Comparison of ENCODE assay signal across 9 mouse cellular contexts in genomic region chr9:107714221-107714952, GRCm38 (mm10). TPM values are rescaled to one million over a fixed set of nuclear protein-coding genes. Genes with fewer than 3 reads are reported as not detected.
DNase-seq lines count a peak whose midpoint lies in the region; ATAC-seq and TF ChIP-seq lines count a peak whose summit lies in the region.
"Had no signal": no experiment of that assay in that cellular context is flagged by ENCODE, and none has a peak within 500 bp of the region (broad histone marks: within the 10 kb centered on the region; RNA-seq: fewer than 3 reads in every experiment).

No protein-coding gene starts in this region.

- H3K27ac ChIP-seq in embryonic facial prominence, embryonic 12.5 days = peak overlapping the region; percentile 94
- peak overlapping the region; percentile 94 for H3K27ac ChIP-seq in limb, embryonic 12.5 days
- peak overlapping the region; percentile 86 for H3K27ac ChIP-seq in stomach, embryonic 15.5 days
- no peak overlapping the region for H3K27ac ChIP-seq in thymus, adult 2 months (ENCODE audit: control insufficient read depth, insufficient read depth, low read length)
- H3K27ac ChIP-seq: liver, embryonic 14.5 days had no signal

- TF ChIP-seq CTCF in thymus, adult 2 months (IDR thresholded peaks at IDR 0.05; ENCODE audit: borderline replicate concordance, control insufficient read depth, extremely low read depth, insufficient read depth, low read length, poor library complexity) = no peak

- H3K9ac ChIP-seq in embryonic facial prominence, embryonic 12.5 days = no peak overlapping the region
- H3K9ac ChIP-seq in limb, embryonic 12.5 days (replicated peaks) = 0 out of 2 replicates have a peak overlapping the region, but pooled peaks have one; percentile 4
- no peak overlapping the region for H3K9ac ChIP-seq in stomach, embryonic 15.5 days
- H3K9ac ChIP-seq: liver, embryonic 14.5 days had no signal

- H3K4me2 ChIP-seq in embryonic facial prominence, embryonic 12.5 days (replicated peaks) = no peak overlapping the region; the same call in 1 of the 2 replicates
- H3K4me2 ChIP-seq in limb, embryonic 12.5 days = peak overlapping the region; percentile 30
- peak overlapping the region; percentile 28 for H3K4me2 ChIP-seq in stomach, embryonic 15.5 days

- H3K9me3 ChIP-seq in embryonic facial prominence, embryonic 12.5 days = no peaks in the 10 kb centered on the region
- H3K9me3 ChIP-seq in limb, embryonic 12.5 days = no peaks in the 10 kb centered on the region
- H3K9me3 ChIP-seq in stomach, embryonic 15.5 days = no peaks in the 10 kb centered on the region

- H3K4me1 ChIP-seq in embryonic facial prominence, embryonic 12.5 days = peaks cover 52% of the 10 kb centered on the region
- peaks cover 54% of the 10 kb centered on the region for H3K4me1 ChIP-seq in limb, embryonic 12.5 days (replicated peaks)
- H3K4me1 ChIP-seq in stomach, embryonic 15.5 days = peaks cover 36% of the 10 kb centered on the region
- H3K4me1 ChIP-seq in thymus, adult 2 months (replicated peaks; ENCODE audit: control insufficient read depth, insufficient read depth, low read length) = peaks cover 13% of the 10 kb centered on the region

- peak; percentile 49 for ATAC-seq in embryonic facial prominence, embryonic 12.5 days (ENCODE audit: insufficient number of reproducible peaks, insufficient read depth, low FRiP score, low TSS enrichment)
- ATAC-seq in limb, embryonic 12.5 days (ENCODE audit: insufficient number of reproducible peaks, insufficient read depth, low FRiP score, low TSS enrichment, low read depth) = peak; percentile 69
- peak; percentile 49 for ATAC-seq in stomach, embryonic 15.5 days (ENCODE audit: insufficient read depth, low FRiP score, low read depth)

- 8% methylated on average over 12 of the region's 12 CpGs for WGBS in embryonic facial prominence, embryonic 12.5 days
- WGBS in limb, embryonic 12.5 days = 6% methylated on average over 12 of the region's 12 CpGs
- 17% methylated on average over 12 of the region's 12 CpGs for WGBS in stomach, embryonic 15.5 days
- WGBS in thymus, adult 2 months = 65% methylated on average over 12 of the region's 12 CpGs

- 0 out of 2 replicates have a peak, but pooled peaks cover 4% of the 10 kb centered on the region for H3K27me3 ChIP-seq in embryonic facial prominence, embryonic 12.5 days
- H3K27me3 ChIP-seq in limb, embryonic 12.5 days = no peaks in the 10 kb centered on the region
- H3K27me3 ChIP-seq in stomach, embryonic 15.5 days (replicated peaks) = no peaks in the 10 kb centered on the region
- no peaks in the 10 kb centered on the region for H3K27me3 ChIP-seq in thymus, adult 2 months (ENCODE audit: control insufficient read depth, insufficient read depth, low read length)

- H3K4me3 ChIP-seq in embryonic facial prominence, embryonic 12.5 days = no peak overlapping the region
- no peak overlapping the region; the same call in 1 of the 2 replicates for H3K4me3 ChIP-seq in limb, embryonic 12.5 days (replicated peaks)
- no peak overlapping the region for H3K4me3 ChIP-seq in stomach, embryonic 15.5 days (replicated peaks)
- no peak overlapping the region for H3K4me3 ChIP-seq in thymus, adult 2 months (ENCODE audit: control insufficient read depth, insufficient read depth, low read length)

- H3K36me3 ChIP-seq in embryonic facial prominence, embryonic 12.5 days = no peaks in the 10 kb centered on the region
- no peaks in the 10 kb centered on the region for H3K36me3 ChIP-seq in limb, embryonic 12.5 days
- H3K36me3 ChIP-seq in stomach, embryonic 15.5 days = no peaks in the 10 kb centered on the region
- H3K36me3 ChIP-seq in thymus, adult 2 months (ENCODE audit: control insufficient read depth, insufficient read depth, low read length) = no peaks in the 10 kb centered on the region

- no peak for TF ChIP-seq POLR2A in thymus, adult 2 months (IDR thresholded peaks at IDR 0.05; ENCODE audit: control insufficient read depth, extremely low read depth, insufficient read depth, low read length, poor library complexity)

- DNase-seq in lung, adult 18-20 months = peak; percentile 63 to 80
- no peak for DNase-seq in lung, postnatal 25 days (ENCODE audit: low spot score)
- DNase-seq in heart, postnatal 4 days = peak; percentile 69
- no peak for DNase-seq in thymus, adult 2 months
- no peak for DNase-seq in right cerebral cortex, adult 2 months (ENCODE audit: low spot score in 2 of 2)

RNA-seq across cellular contexts. Expression of gene Sema3f, which starts 4.1 kb away (rescaled TPM):
- polyA plus RNA-seq in embryonic facial prominence, embryonic 12.5 days (2016; fragmentation: Nextera tagmentation; extraction: Ambion mirVana) = 52.4 and 53.1 TPM in 2 replicates
- total RNA-seq in heart, postnatal 4 days (2021) = 10 to 100 TPM; 18.7 to 20.9 TPM
- polyA plus RNA-seq in limb, embryonic 12.5 days (2016; fragmentation: Nextera tagmentation; extraction: Ambion mirVana) = 47.6 and 53.5 TPM in 2 replicates
- polyA plus RNA-seq in stomach, embryonic 15.5 days (2015; fragmentation: Nextera tagmentation; extraction: Ambion mirVana) = 19.7 and 21.3 TPM in 2 replicates
- 35.5 and 41.3 TPM in 2 replicates for polyA plus RNA-seq in thymus, adult 2 months (2012; rRNA removed)

RNA-seq across cellular contexts. Expression of gene Gnat1, which starts 34.9 kb away (rescaled TPM):
- 1.4 and 3.0 TPM in 2 replicates for polyA plus RNA-seq in embryonic facial prominence, embryonic 12.5 days (2016; fragmentation: Nextera tagmentation; extraction: Ambion mirVana)
- not detected for total RNA-seq in heart, postnatal 4 days (2021)
- 2.1 and 2.2 TPM in 2 replicates for polyA plus RNA-seq in limb, embryonic 12.5 days (2016; fragmentation: Nextera tagmentation; extraction: Ambion mirVana)
- 1.1 and 1.9 TPM in 2 replicates for polyA plus RNA-seq in stomach, embryonic 15.5 days (2015; fragmentation: Nextera tagmentation; extraction: Ambion mirVana)
- polyA plus RNA-seq in thymus, adult 2 months (2012; rRNA removed) = 0.13 and 0.34 TPM in 2 replicates

RNA-seq across cellular contexts. Expression of gene Slc38a3, which starts 45.1 kb away (rescaled TPM):
- polyA plus RNA-seq in embryonic facial prominence, embryonic 12.5 days (2016; fragmentation: Nextera tagmentation; extraction: Ambion mirVana) = 8.2 and 8.3 TPM in 2 replicates
- total RNA-seq in heart, postnatal 4 days (2021) = 1 to 10 TPM; 8.0 to 8.1 TPM
- polyA plus RNA-seq in limb, embryonic 12.5 days (2016; fragmentation: Nextera tagmentation; extraction: Ambion mirVana) = 3.5 and 5.0 TPM in 2 replicates
- 19.5 and 28.6 TPM in 2 replicates for polyA plus RNA-seq in stomach, embryonic 15.5 days (2015; fragmentation: Nextera tagmentation; extraction: Ambion mirVana)
- polyA plus RNA-seq in thymus, adult 2 months (2012; rRNA removed) = 9.1 and 11.2 TPM in 2 replicates

RNA-seq across cellular contexts. Expression of gene Rbm5, which starts 56.4 kb away (rescaled TPM):
- polyA plus RNA-seq in embryonic facial prominence, embryonic 12.5 days (2016; fragmentation: Nextera tagmentation; extraction: Ambion mirVana) = 232 and 261 TPM in 2 replicates
- total RNA-seq in heart, postnatal 4 days (2021) = 10 to 100 TPM; 65.4 to 73.1 TPM
- 232 and 239 TPM in 2 replicates for polyA plus RNA-seq in limb, embryonic 12.5 days (2016; fragmentation: Nextera tagmentation; extraction: Ambion mirVana)
- polyA plus RNA-seq in stomach, embryonic 15.5 days (2015; fragmentation: Nextera tagmentation; extraction: Ambion mirVana) = 182 and 185 TPM in 2 replicates
- polyA plus RNA-seq in thymus, adult 2 months (2012; rRNA removed) = 176 and 197 TPM in 2 replicates

Comparison
In these comparisons a context has a peak if more than half of its experiments do, and no peak if none do; other contexts are left out.
1. DNase-seq: peak in lung, adult 18-20 months (2 of 2) and heart, postnatal 4 days (single experiment); none in lung, postnatal 25 days (single experiment), thymus, adult 2 months (single experiment) and right cerebral cortex, adult 2 months (0 of 2).
2. Peak in every context shown above with its lines, with median percentiles within 50 percentile points of each other: ATAC-seq.